Mouse (Mus musculus): Measurements from ENCODE around the gene Dbp. TPM values are rescaled to one million over a fixed set of nuclear protein-coding genes. Genes with fewer than 3 reads are reported as not detected.
A peak's percentile ranks its signal among the peaks of the same experiment; 100 is the strongest.

Gene Dbp
- total and polyA plus RNA-seq, 3 experiments: 7.9 to 11.0 (median 10.4) TPM

DNA sequence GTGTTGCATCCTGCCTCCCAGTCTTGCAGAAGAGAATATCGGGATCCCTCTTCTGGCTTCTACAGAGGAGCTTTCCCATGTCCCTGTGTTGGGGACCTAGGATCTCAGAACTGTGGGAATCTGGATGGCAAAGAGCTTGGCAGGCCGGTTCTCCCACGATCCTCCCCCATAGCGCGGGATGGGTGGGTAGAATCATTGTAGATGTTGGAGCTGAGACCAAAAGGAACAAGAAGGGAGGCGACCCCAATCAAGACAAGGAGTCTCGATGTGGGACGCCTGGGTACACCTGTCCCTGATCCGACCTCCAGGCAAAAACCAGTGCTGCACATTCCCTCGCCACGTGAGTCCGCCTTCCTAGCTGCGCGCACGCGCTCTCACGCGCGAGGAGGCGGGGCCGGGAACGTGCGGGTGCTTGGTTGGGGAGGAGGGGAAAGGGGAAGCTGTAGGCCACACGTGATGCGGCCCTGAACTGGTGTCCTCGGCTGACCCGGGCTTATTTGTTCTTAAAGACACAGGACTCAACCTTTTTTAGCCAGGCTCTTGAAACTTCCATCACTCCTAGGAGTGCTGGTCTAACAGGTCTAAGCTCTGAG, 2.6 kb downstream of the Dbp start (continued):
- TF ChIP-seq CHD2 (IDR thresholded peaks at IDR 0.05; ENCODE audit: low read length) (peak; percentile 48; the same call in 1 of the 2 replicates), MYC (IDR thresholded peaks at IDR 0.05; ENCODE audit: low read depth, low read length) (peak; percentile 74), ZC3H11A (IDR thresholded peaks at IDR 0.05; ENCODE audit: low read depth, low read length) (no peak), KAT2A (IDR thresholded peaks at IDR 0.05; ENCODE audit: insufficient replicate concordance, low read length) (no peak), ZKSCAN1 (IDR thresholded peaks at IDR 0.05; ENCODE audit: borderline replicate concordance, low read depth, low read length) (no peak), CTCF (conservative IDR thresholded peaks at IDR 0.05 in 1 of 2, IDR thresholded peaks at IDR 0.05 in 1 of 2; ENCODE audit: low read depth in 2 of 2, low read length in 2 of 2) (no peak), MAX (IDR thresholded peaks at IDR 0.05; ENCODE audit: low read length) (peak; percentile 95), RAD21 (IDR thresholded peaks at IDR 0.05; ENCODE audit: low read depth, low read length) (no peak), POLR2A (IDR thresholded peaks at IDR 0.05; ENCODE audit: low read depth, low read length) (peak; percentile 65; the same call in 1 of the 2 replicates), E2F4 (IDR thresholded peaks at IDR 0.05; ENCODE audit: insufficient replicate concordance, low read depth, low read length) (no peak), ZMIZ1 (IDR thresholded peaks at IDR 0.05; ENCODE audit: low read depth, low read length) (no peak), EP300 (IDR thresholded peaks at IDR 0.05; ENCODE audit: low read length) (no peak), SIN3A (IDR thresholded peaks at IDR 0.05; ENCODE audit: low read length) (no peak; the same call in 1 of the 2 replicates), UBTF (IDR thresholded peaks at IDR 0.05; ENCODE audit: low read depth, low read length) (no peak), IRF4 (IDR thresholded peaks at IDR 0.05; ENCODE audit: low read depth, low read length) (peak; percentile 53), MAZ (IDR thresholded peaks at IDR 0.05; ENCODE audit: low read depth, low read length) (peak; percentile 63; the same call in 1 of the 2 replicates), TBP (conservative IDR thresholded peaks at IDR 0.05; ENCODE audit: low read depth, low read length) (no peak), BHLHE40 (IDR thresholded peaks at IDR 0.05; ENCODE audit: low read depth, low read length) (peak; percentile 100), USF2 (conservative IDR thresholded peaks at IDR 0.05; ENCODE audit: low read depth, low read length) (peak; percentile 80), ELF1 (IDR thresholded peaks at IDR 0.05; ENCODE audit: low read depth, low read length) (peak; percentile 63; the same call in 1 of the 2 replicates), USF1 (IDR thresholded peaks at IDR 0.05; ENCODE audit: low read depth, low read length) (peak; percentile 88), MEF2A (IDR thresholded peaks at IDR 0.05; ENCODE audit: borderline replicate concordance, low read depth, low read length) (peak; percentile 58; the same call in 1 of the 2 replicates), TCF12 (IDR thresholded peaks at IDR 0.05; ENCODE audit: low read depth, low read length) (peak; percentile 62; the same call in 1 of the 2 replicates)

DNA sequence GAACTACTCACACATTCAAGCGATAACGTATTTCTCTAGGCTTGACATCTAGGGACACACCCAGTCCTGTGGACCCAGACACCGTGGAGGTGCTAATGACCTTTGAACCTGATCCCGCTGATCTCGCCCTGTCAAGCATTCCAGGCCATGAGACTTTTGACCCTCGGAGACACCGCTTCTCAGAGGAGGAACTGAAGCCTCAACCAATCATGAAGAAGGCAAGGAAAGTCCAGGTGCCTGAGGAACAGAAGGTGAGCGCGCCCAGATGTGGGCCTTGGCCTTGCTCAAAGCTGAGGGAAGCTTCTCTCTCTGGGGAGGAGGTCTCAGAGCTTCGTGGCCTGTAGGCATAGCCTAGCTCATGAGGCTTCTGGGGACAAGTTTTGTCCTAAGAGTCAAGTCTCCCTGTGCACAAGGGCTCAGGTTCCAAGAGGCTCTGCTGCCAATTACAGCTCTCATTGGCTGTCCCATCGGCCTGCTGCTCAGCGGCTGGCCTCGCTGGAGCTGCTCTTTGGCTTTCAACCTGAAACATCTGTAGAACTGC, 3.4 kb downstream of the Dbp start:
- in situ Hi-C loops (cut with MboI; ENCODE audit: low pct_ligation_motif_present, low pct_unique_long_range_greater_than_20kb, low sequenced_read_pairs) (no loop called here), dilution Hi-C loops (cut with MboI; ENCODE audit: extremely low pct_ligation_motif_present, extremely low pct_unique_long_range_greater_than_20kb, low sequenced_read_pairs) (no loop called here)
- Histone ChIP-seq H3K9ac (ENCODE audit: insufficient read depth, low read depth) (peak overlapping the region; percentile 50), H3K27me3 (replicated peaks) (no peaks in the 10 kb centered on the region), H3K4me2 (ENCODE audit: insufficient read depth, low read depth, poor library complexity, severe bottlenecking) (peak overlapping the region; percentile 91), H3K36me3 (replicated peaks in 1 of 2; ENCODE audit: control insufficient read depth in 1 of 2, insufficient read depth in 1 of 2, low read length in 1 of 2) (peaks cover 31 to 46% of the 10 kb centered on the region in 2 experiments), H3K79me2 (replicated peaks; ENCODE audit: control insufficient read depth, extremely low read depth, insufficient read depth, poor library complexity, severe bottlenecking) (no peaks in the 10 kb centered on the region), H3K9me3 (replicated peaks; ENCODE audit: low read length) (no peaks in the 10 kb centered on the region), H3K27ac (ENCODE audit: insufficient read depth, low read depth) (peak overlapping the region; percentile 87), H3K4me1 (ENCODE audit: control insufficient read depth in 1 of 2, insufficient read depth in 2 of 2) (peaks cover 0 to 38% of the 10 kb centered on the region in 2 experiments; a peak in 2 of 4 replicates), H3K4me3 (replicated peaks in 1 of 3; ENCODE audit: low read depth in 2 of 3, low read length in 2 of 3, poor library complexity in 1 of 3) (peak overlapping the region; percentile 17 to 77 (median 53))
- DNase-seq (ENCODE audit: extremely low read depth): no peak
- TF ChIP-seq SIN3A (IDR thresholded peaks at IDR 0.05; ENCODE audit: low read length) (no peak), CTCF (conservative IDR thresholded peaks at IDR 0.05 in 1 of 2, IDR thresholded peaks at IDR 0.05 in 1 of 2; ENCODE audit: low read depth in 2 of 2, low read length in 2 of 2) (no peak), UBTF (IDR thresholded peaks at IDR 0.05; ENCODE audit: low read depth, low read length) (0 out of 2 replicates have a peak, but pooled peaks have one; percentile 26), TBP (conservative IDR thresholded peaks at IDR 0.05; ENCODE audit: low read depth, low read length) (no peak), JUND (conservative IDR thresholded peaks at IDR 0.05; ENCODE audit: low read depth, low read length) (0 out of 2 replicates have a peak, but pooled peaks have one; percentile 4), E2F4 (IDR thresholded peaks at IDR 0.05; ENCODE audit: insufficient replicate concordance, low read depth, low read length) (no peak), BHLHE40 (IDR thresholded peaks at IDR 0.05; ENCODE audit: low read depth, low read length) (no peak), CHD2 (IDR thresholded peaks at IDR 0.05; ENCODE audit: low read length) (no peak; the same call in 1 of the 2 replicates)
